Mouse (Mus musculus) heart, adult 9 months (tissue): Measurements from ENCODE around the gene Hist1h4h.
"Not testable (repeated sequence)": the region's sequence is repeated elsewhere in the genome, so short reads cannot be mapped to it uniquely, and the experiment has no call there.

Experiments used
- DNase-seq, 2 experiments: peaks; one replicate each; pipeline ENCODE4 v3.0.0; 2022; ENCODE audit warnings: low spot score in 2 of 2

Gene Hist1h4h

GRCm38 (mm10) chr13:23554925-23555838 is 24.3 kb downstream of the Hist1h4h start:
- DNase-seq = peak; percentile 77

- DNase-seq = peak; percentile 84 to 88
These were observed 25.1 kb downstream of the Hist1h4h start for GRCm38 (mm10) chr13:23555839-23556416.

- no peak for DNase-seq
These were observed 26.1 kb downstream of the Hist1h4h start for GRCm38 (mm10) chr13:23556906-23557305.

- not testable (repeated sequence) for DNase-seq
These were observed 29.8 kb downstream of the Hist1h4h start for GRCm38 (mm10) chr13:23560699-23561098.

GRCm38 (mm10) chr13:23561531-23561882 is 30.7 kb downstream of the Hist1h4h start:
- not testable (repeated sequence) for DNase-seq

- DNase-seq = peak; percentile 94 to 96
These were observed 31.2 kb downstream of the Hist1h4h start, which contains the start of gene Hist1h3e for GRCm38 (mm10) chr13:23561883-23562659. Gene Hist1h3e, minus strand, starts transcription at chr13:23562369.

- DNase-seq = peak; percentile 55 to 70
These were observed 32.0 kb downstream of the Hist1h4h start for GRCm38 (mm10) chr13:23562699-23563462.

- DNase-seq = no peak
These were observed 33.6 kb downstream of the Hist1h4h start for GRCm38 (mm10) chr13:23564482-23564881.

- DNase-seq = not testable (repeated sequence)
These were observed 39.6 kb downstream of the Hist1h4h start for GRCm38 (mm10) chr13:23570261-23571021.

- DNase-seq = peak; percentile 85 to 94
These were observed 40.2 kb downstream of the Hist1h4h start, which contains the start of the genes Hist1h2ae and Hist1h2bg for GRCm38 (mm10) chr13:23571022-23571503. Gene Hist1h2ae, minus strand, starts transcription at chr13:23571220. Gene Hist1h2bg, plus strand, starts transcription at chr13:23571396.

GRCm38 (mm10) chr13:23571504-23572217 is 40.8 kb downstream of the Hist1h4h start:
- not testable (repeated sequence) for DNase-seq

- no peak for DNase-seq
These were observed 41.6 kb downstream of the Hist1h4h start for GRCm38 (mm10) chr13:23572218-23573033.

- not testable (repeated sequence) for DNase-seq
These were observed 42.4 kb downstream of the Hist1h4h start for GRCm38 (mm10) chr13:23573034-23573897.

- DNase-seq = peak; percentile 89 to 95
These were observed 43.2 kb downstream of the Hist1h4h start, which contains the start of the genes Hist1h2bf and Hist1h2ad for GRCm38 (mm10) chr13:23573898-23574524. Gene Hist1h2bf, minus strand, starts transcription at chr13:23574196. Gene Hist1h2ad, plus strand, starts transcription at chr13:23574381.

- not testable (repeated sequence) for DNase-seq
These were observed 43.8 kb downstream of the Hist1h4h start for GRCm38 (mm10) chr13:23574546-23575170.

GRCm38 (mm10) chr13:23575271-23575851 is 44.5 kb downstream of the Hist1h4h start, which contains the start of gene Hist1h3d:
Gene Hist1h3d, plus strand, starts transcription at chr13:23575763.
- DNase-seq = peak; percentile 57 to 78
